Mouse (Mus musculus): Measurements from ENCODE around the gene Vtn.

Gene Vtn

DNA sequence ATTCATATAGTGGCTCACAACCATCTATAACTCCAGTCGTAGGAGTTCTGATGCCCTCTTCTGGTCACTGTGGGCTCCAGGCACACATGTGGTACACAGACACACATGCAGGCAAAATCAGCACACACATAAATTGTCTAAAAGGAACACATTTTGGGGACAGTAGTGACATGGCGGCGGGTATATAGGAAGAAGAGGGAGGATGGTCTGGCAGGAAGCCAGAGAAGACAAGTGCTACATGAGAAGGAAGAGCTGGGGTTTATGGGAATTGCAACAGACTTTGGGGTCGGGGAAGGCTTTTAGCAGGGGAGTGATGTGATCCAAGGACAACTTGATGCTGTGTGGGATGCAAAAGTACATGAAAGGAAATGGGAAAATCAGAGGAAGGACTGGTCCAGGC is 35.6 kb downstream of the Vtn start:
- DNase-seq (ENCODE audit: low spot score), result no peak

DNA sequence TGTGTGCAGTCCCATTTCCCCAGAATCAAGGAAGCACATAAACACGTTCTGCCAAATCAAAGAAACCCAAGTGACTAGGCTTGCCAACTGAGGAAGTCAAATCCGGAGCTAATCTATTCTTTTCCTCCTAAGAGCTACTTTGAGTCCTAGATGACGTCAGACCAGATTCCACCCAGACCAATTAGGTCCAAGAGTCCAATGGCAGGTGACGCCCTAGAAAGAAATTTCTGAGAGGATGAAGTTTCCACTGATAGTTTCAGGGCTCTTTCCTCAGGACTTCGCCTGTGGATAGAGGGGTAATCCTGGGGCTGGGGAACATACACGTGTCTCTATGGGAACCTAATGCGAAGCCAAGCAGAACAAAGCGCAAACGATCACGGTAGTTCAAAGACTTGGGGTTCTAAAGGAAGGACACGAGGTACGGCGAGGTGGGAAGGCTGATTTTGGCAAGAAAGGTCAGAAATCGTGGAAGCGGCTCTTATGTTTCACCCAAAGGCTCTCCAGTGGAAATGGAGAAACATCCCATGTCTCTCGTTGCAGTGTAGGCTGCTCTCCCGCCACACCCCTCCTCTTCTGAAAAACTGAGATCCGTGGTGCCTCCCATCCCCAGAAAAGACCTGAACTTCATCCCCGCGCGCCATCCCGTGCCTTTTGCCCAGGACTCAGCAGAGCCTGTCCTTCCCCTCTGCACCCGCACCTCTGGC is 36.6 kb downstream of the Vtn start:
- no peak for DNase-seq (ENCODE audit: low spot score)

DNA sequence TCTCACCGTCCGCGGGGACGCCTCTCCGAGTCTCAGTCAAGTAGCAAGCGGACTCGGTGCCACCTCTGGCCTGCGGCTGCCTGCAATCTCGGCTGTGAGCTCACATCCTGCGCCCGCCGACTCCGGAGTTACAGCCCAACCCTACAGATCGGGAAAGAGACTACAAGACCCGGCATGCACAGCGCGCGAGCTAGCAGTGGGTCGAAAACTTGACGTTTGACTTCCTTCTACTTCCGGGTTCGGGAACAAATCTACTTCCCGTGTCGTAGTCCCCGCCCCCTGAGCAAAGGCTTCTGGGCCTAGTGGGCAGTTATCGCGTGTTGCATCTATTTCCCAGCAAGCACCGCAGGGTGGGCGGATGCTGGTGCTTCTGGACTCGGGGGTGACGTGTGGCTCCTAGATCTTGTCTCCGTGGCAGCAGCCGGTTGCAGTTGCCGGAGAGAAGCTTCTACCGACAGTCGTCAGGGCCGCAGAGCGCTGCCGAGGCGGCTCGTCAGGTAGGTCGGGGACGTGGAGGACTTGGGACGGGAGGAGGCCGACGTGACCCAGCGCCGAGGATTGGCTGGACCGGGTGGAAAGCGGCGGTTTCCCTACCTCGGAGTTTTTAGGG is 37.3 kb downstream of the Vtn start, which contains the start of the genes Tnfaip1 and Ift20:
Tnfaip1 (minus strand) TSS at position 253 of the 610 bp plus-strand sequence.
Ift20 (plus strand) TSS at position 282 of the 610 bp plus-strand sequence.
- DNase-seq (ENCODE audit: low spot score), result peak; percentile 99

DNA sequence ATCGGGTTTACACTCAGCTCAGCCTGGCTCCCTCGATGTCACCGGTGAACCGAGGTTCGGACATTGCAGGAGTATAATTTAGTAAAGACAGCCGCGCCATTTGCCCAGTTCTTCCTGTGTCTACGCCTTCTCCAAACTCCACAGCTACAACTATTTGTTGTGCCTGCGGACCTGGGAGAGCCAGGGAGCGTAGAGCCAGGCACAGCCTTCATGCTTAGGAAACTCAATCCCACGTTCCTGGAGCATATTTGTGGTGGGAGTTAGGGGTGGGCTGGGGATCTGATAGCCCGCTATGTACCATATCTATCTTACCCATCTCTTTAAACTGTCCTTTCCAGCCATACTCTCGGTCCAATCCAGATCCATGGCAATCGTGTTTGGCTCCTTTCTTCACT is 37.8 kb downstream of the Vtn start:
- no peak for DNase-seq (ENCODE audit: low spot score)

DNA sequence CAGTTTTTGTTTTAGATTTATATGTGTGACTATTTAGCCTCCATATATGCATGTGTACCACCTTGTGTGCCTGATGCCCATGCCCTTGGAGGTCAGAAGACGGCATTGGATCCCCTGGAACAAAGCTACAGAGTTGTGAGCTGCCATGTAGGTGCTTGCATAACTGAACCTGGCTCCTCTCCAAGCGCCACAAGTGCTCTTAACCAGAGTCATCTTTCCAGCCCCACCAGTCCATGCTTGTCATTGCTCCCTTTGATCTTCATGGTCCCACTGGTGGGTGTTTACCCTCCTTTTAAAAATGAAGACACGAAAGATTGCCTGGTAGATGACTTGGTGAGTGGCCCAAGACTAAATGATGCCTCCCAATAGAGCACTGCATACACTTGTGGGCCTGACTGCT is 41.5 kb downstream of the Vtn start:
- no peak for DNase-seq (ENCODE audit: low spot score)

DNA sequence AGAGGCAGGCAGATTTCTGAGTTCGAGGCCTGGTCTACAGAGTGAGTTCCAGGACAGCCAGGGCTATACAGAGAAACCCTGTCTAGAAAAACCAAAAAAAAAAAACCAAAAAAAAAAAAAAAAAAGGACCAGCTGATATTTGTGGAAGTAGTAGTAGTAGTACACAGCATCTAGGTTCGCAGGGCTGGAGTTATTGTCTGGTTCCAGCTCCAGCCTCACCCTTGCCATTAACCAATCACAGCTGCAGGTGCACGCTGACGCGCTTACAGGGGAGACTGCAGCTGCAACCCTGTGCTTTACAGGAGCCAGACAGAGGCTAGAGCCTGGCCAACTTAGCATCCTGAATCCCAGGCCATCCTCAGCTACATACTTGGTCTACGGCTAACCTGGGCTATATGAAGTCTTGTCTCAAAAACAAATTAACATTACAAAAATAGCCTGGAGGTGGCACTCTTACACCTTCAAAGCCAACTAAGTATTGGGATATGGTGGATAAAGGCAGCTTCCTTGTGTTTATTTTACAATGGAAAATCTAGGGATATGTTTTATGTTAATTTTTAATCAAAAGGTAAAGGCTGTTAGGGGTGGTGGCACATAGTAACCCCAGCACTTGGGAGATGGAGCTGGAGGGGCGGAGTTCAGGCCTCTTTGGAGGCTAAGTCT is 45.7 kb downstream of the Vtn start:
- DNase-seq (ENCODE audit: low spot score), result no peak

DNA sequence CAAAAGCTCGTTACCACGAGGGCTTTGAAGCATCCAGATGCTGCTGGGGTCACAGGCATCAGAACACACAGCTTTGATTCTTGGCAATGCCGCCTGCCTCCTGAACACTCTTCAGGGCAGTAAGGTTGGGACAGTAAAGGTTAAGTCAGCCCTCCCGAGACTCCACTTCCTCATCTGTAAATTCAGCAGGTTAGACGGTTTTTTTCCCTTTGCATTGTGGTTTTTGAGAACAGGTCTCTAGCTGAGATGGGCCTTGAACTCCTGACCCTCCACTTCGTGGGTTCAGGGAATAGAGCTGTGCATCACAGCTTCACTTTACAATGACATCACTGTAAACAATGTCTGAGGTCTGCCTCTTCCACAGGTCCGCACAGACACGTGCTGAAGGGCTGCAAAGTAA is 46.3 kb downstream of the Vtn start:
- DNase-seq (ENCODE audit: low spot score), result no peak

DNA sequence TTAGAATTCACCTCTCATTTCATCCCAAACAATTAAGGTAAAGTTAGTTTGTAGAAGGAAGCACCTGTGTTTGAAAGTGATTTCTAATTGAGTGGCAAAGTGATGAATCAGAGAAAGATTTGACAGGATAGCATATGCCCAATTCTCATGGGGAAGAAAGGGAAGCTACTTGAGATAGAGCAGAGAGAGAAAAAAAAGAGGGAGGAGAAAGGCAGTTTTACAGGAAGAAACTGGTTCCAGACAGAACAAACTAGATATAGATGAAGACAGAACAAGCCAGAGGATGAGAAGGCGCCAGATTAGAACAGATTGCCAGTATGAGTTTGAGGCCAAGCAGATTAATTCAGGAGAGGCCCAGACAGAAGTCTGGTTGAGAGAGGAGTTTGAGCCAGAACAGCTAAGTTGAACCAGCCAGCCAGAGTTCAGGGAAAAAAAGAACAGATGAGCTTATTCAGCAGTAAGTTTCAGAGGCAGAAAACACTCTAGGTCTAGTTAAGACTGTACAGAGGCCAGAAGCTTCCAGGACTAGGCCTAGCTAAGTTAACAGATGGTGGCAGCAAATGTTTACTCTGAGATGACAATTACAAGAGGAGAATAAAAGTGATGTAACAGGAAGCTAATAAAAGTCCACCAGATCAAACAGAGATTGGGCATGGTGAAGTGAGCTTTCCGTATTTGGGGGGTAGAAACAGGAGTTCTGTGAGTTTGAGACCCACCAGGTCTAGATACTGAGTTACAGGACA is 49.0 kb downstream of the Vtn start:
- DNase-seq (ENCODE audit: low spot score), result no peak

DNA sequence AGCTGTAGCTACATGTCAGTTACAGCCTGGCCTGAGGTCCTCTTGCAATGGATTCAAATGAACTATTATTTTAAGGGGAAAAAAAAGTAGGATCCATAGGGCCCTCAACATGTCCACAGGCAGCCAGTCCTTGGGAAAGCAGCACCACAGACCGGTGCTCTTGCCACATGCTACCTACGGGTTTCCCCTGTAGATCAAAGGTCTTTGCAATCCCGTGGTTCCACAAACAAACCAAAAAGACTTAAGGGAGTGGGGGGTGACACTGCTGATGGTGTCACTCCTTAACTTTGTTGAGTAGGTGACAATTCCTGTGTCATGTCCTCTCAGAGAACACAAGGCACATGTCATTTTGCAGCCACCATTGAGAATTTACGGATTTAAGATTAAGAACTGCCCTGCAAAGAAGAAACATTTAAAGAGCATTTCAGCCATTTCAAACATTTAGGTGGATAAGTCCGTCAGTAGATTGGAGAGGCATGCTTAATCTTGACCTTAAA is 50.6 kb downstream of the Vtn start:
- DNase-seq (ENCODE audit: low spot score), result no peak

DNA sequence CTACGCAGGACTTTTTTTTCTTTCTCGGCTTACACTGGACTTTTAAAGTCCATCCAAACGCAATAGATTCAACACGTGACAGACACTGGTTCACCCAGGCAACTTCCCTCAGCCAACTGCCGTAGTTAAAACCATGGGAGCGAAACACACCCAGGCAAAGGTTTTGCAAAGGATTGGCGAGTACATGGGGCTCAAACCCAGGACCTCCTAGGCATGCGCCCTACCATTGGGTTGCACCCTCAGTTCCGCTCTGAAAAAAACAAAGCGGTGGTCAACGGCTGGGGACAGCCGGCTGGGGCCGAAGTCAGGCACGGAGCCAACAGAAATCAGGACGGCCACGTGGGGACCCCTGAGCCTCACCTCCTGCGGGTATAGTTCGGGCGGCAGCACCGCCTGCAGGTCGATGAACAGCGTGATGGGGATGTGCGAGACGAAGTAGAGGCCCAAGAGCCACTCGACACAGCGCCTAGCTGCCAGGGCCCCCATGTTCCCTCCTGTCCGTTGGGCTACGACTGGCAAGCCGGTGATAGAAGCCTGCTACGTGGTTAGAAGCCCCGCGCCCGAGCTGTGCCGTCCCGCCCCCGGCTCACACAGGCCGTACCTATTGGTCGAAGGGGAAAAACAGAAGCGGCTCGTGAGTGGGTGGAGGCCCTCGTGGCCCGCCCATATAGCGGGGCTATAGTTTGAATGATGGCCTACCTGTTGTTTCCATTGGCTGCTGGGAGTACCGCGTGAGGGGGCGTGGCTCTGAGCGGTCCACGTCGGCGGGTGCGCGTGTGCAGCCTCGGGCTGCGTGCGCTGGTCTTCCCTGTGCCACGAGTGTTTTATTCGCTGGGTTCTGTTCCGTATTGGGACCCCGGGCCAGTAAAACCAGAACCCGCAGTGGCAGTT is 51.5 kb downstream of the Vtn start, which contains the start of gene Tmem97:
Tmem97 (minus strand) TSS at position 610 of the 891 bp plus-strand sequence.
- DNase-seq (ENCODE audit: low spot score), result peak; percentile 97

DNA sequence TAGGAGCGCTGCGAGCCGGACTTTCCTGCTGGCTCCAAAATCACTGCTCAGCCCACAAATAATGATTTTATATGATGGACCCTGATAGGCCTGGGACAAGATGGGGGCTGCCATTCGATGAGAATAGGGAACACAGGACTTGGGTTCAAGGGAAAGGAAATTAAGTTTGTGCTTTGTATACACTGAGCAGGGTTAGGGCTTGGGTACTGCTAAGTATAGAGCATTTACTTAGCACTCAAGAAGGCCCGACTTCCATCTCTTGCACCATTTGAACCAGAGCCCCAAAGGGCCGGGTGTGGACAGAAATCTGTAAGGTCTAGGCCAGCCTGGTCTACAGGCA is 52.1 kb downstream of the Vtn start:
- no peak for DNase-seq (ENCODE audit: low spot score)
